Mouse (Mus musculus): ENCODE results near the gene S100a13.

DNA sequence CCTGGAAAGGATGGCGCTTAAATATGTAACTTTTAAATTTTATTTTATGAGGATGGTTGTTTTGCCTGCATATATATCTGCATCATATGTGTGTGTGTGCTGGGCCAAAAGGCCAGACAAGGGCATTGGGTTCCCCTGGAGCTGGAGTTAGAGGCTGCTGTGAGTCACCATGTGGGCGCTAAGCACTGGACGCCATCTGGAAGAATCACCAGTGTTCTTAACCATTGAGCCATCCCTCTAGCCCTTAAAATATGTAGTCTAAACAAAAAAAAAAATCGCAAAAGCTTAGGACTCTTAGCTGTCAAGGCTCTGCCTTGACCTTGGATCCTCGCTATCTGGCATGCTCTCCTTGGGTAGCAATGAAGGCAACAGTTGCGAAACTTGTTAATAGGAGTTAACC is 25.7 kb upstream of the S100a13 start:
- no peak for TF ChIP-seq POLR2A (IDR thresholded peaks at IDR 0.05; ENCODE audit: borderline replicate concordance, low read depth, low read length)
- TF ChIP-seq CTCF (IDR thresholded peaks at IDR 0.05; ENCODE audit: low read depth, low read length), result no peak
